Mouse (Mus musculus): Measurements from ENCODE around the gene Srsf2. TPM values are rescaled to one million over a fixed set of nuclear protein-coding genes. Genes with fewer than 3 reads are reported as not detected.

The Srsf2 gene
- total and polyA plus RNA-seq, 2 experiments from 2014 or later, result 253 to 454 TPM

DNA sequence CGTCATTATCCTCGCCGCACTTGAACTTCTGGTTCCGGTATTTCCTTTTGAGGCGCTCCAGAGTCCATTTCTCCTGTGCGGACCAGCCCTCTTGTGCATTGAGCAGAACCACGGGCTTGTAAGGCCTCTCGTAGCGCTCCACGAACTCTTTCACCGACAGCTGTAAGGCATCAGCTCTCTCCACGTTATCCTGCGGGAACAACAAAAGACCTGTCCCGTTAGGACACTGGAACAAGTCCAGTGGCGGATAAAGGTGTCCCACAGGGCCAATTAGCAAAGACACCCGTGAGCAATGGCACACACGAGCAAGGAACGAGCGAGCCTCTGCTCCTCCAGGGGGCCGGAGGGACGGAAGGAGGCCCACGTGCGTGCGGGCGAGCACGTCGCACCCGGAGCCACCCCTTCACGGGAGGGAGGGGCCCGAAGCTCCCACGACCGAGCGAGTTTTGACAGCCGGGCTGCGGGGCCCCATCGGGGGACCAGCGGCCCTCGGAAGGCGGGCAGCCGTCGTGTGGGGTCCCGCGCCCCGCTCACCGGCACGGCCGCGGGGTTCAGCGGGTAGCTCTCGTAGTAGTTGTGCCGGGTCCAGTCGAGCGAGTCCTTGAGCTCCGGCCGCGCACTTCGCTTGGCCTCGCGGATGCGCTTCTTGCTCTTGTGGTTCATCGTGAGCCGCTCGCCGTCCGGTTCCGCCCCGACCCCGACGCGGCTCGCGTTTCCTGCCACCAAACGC is 10.2 kb downstream of the Srsf2 start:
- Histone ChIP-seq H3K4me3 (ENCODE audit: low read length) (peak overlapping the region; percentile 88), H3K27ac (peak overlapping the region; percentile 95), H3K4me1 (ENCODE audit: insufficient read depth, low read length) (peaks cover 8% of the 10 kb centered on the region), H3K36me3 (ENCODE audit: insufficient read depth, low read length) (peaks cover 27% of the 10 kb centered on the region), H3K9ac (replicated peaks; ENCODE audit: low read length) (peak overlapping the region; percentile 77), H3K9me3 (ENCODE audit: low read length) (no peaks in the 10 kb centered on the region), H3K27me3 (ENCODE audit: insufficient read depth, low read length) (no peaks in the 10 kb centered on the region), H3K4me2 (ENCODE audit: low read depth, low read length) (peak overlapping the region; percentile 65)
- ATAC-seq (peak; percentile 48), DNase-seq (ENCODE audit: low spot score) (peak; percentile 79)
- under 1% methylated on average over 73 of the region's 73 CpGs for WGBS
- peak; percentile 38; the same call in 1 of the 2 replicates for TF ChIP-seq CTCF (IDR thresholded peaks at IDR 0.05; ENCODE audit: low read depth)

DNA sequence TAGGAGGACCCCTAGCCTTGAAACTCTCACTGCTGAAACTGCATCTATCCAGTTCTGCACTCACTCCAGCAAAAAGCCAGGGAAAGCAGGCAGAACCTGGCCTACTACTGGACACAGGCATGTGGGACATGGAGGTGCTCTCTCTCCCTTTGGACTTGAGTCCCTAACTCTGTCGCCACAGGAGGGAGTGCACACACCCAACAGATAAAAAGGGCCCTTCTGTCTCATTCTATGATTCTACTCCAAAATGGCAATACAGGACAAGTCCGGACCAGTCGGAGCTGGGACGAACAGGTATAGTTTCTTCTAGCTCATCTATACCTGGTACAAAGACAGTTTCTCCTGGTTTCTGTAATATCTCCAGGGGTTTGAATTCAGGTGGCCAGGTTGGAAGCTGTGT is 12.1 kb downstream of the Srsf2 start:
- Histone ChIP-seq H3K27ac (no peak overlapping the region), H3K27me3 (ENCODE audit: insufficient read depth, low read length) (no peaks in the 10 kb centered on the region), H3K9me3 (ENCODE audit: low read length) (no peaks in the 10 kb centered on the region), H3K9ac (replicated peaks; ENCODE audit: low read length) (no peak overlapping the region; the same call in 1 of the 2 replicates), H3K4me3 (ENCODE audit: low read length) (no peak overlapping the region), H3K4me2 (ENCODE audit: low read depth, low read length) (peak overlapping the region; percentile 65), H3K4me1 (ENCODE audit: insufficient read depth, low read length) (peaks cover 8% of the 10 kb centered on the region), H3K36me3 (ENCODE audit: insufficient read depth, low read length) (peaks cover 44% of the 10 kb centered on the region)
- TF ChIP-seq CTCF (IDR thresholded peaks at IDR 0.05; ENCODE audit: low read depth), result no peak
- ATAC-seq, result no peak
- no peak for DNase-seq (ENCODE audit: low spot score)
- WGBS, result 85% methylated on average over 4 of the region's 4 CpGs

DNA sequence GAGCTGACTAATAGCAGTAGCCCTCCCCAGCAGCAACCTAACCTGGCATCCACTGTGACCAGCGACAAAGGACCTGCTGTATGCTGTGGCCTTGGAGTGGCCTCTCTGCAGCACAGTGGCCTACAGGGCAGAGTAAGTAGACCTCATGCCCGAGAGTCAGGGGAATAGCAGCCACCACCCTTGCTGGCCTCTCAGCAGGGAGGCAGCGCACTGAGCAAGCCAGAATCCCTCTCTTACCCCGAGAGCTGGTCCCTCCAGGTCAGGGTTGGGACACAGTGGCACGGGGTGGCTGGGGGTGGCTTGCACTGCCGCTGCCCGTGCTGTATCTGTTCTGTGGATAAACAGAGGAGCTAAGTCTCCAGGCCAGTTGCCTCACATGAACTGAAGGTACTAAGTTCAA is 13.3 kb downstream of the Srsf2 start:
- Histone ChIP-seq H3K4me3 (ENCODE audit: low read length) (no peak overlapping the region), H3K36me3 (ENCODE audit: insufficient read depth, low read length) (peaks cover 55% of the 10 kb centered on the region), H3K9ac (replicated peaks; ENCODE audit: low read length) (no peak overlapping the region), H3K27ac (no peak overlapping the region), H3K27me3 (ENCODE audit: insufficient read depth, low read length) (no peaks in the 10 kb centered on the region), H3K4me1 (ENCODE audit: insufficient read depth, low read length) (peaks cover 8% of the 10 kb centered on the region), H3K4me2 (ENCODE audit: low read depth, low read length) (no peak overlapping the region), H3K9me3 (ENCODE audit: low read length) (no peaks in the 10 kb centered on the region)
- DNase-seq (ENCODE audit: low spot score) (no peak), ATAC-seq (no peak)
- whole genome bisulfite sequencing, result 68% methylated on average over 7 of the region's 7 CpGs
- TF ChIP-seq CTCF (IDR thresholded peaks at IDR 0.05; ENCODE audit: low read depth), result no peak

DNA sequence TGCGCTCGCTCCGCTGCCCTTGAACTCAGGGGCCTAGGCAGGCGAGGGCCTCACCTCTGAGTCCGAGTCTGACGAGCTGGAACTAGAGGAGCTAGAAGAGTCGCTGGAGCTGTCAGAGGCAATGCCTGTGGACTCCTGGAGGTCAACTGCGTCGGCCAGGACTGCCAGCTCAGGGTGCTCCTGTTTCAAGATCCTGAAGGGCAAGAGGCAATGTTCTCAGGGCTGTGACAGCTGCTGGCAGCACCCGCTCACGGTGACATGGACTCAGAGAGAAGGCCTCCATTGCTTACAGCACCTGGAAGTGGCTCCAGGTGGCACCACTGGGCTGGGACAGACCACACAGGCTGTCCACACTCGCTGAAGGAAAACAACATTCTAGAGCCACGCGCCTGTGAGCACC is 14.0 kb downstream of the Srsf2 start:
- no peak for TF ChIP-seq CTCF (IDR thresholded peaks at IDR 0.05; ENCODE audit: low read depth)
- Histone ChIP-seq H3K36me3 (ENCODE audit: insufficient read depth, low read length) (peaks cover 61% of the 10 kb centered on the region), H3K9me3 (ENCODE audit: low read length) (no peaks in the 10 kb centered on the region), H3K4me3 (ENCODE audit: low read length) (no peak overlapping the region), H3K9ac (replicated peaks; ENCODE audit: low read length) (no peak overlapping the region), H3K4me1 (ENCODE audit: insufficient read depth, low read length) (peaks cover 8% of the 10 kb centered on the region), H3K27ac (no peak overlapping the region), H3K27me3 (ENCODE audit: insufficient read depth, low read length) (no peaks in the 10 kb centered on the region), H3K4me2 (ENCODE audit: low read depth, low read length) (no peak overlapping the region)
- 89% methylated on average over 14 of the region's 14 CpGs for whole genome bisulfite sequencing
- DNase-seq (ENCODE audit: low spot score) (no peak), ATAC-seq (no peak)

DNA sequence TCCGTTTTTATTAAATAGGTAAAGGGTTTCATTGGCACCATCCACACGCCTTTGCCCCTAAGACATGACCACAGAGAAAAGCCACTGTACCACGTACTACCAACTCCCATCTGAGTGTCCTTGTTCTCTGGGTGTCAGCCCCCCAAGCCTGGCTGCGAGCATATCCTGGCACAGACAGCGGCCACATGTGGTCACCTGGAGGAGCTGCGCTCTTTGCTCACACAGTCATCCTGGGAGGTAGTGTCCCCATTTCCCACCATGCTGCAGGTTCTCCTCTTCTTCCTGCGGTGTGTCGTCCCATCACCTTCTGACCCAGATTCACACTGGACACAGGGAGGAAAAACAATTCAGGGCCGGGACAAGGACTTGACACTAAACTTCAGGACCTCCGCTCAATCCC is 15.5 kb downstream of the Srsf2 start:
- no peak overlapping the region for H3K4me2 ChIP-seq (ENCODE audit: low read depth, low read length)
- no peak overlapping the region for H3K4me3 ChIP-seq (ENCODE audit: low read length)
- WGBS, result 91% methylated on average over 10 of the region's 10 CpGs
- H3K27ac ChIP-seq, result no peak overlapping the region
- H3K27me3 ChIP-seq (ENCODE audit: insufficient read depth, low read length), result no peaks in the 10 kb centered on the region
- no peak for DNase-seq (ENCODE audit: low spot score)
- no peak overlapping the region for H3K9ac ChIP-seq (replicated peaks; ENCODE audit: low read length)
- no peak for ATAC-seq
- H3K9me3 ChIP-seq (ENCODE audit: low read length), result no peaks in the 10 kb centered on the region
- H3K4me1 ChIP-seq (ENCODE audit: insufficient read depth, low read length), result peaks cover 10% of the 10 kb centered on the region
- TF ChIP-seq CTCF (IDR thresholded peaks at IDR 0.05; ENCODE audit: low read depth), result peak; percentile 29; the same call in 1 of the 2 replicates
- peaks cover 69% of the 10 kb centered on the region for H3K36me3 ChIP-seq (ENCODE audit: insufficient read depth, low read length)

DNA sequence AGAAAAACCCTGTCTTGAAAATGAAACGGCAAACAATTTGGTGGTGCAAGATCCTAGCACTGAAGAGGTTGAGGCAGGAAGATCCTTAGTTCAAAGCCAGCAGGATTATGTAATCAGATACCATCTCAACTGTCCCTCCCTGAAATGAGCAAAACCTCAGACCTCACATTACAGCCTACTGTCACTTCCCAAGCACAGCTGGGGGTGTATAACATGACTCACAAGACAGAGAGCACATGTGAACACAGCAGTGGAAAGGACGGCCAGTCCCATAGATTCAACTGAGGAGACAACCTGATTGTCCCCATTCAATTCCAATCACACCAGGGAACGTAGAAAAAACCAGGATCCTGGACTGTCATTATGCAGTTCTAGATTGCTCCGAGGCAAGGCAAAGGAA is 16.6 kb downstream of the Srsf2 start:
- H3K27ac ChIP-seq, result no peak overlapping the region
- H3K4me2 ChIP-seq (ENCODE audit: low read depth, low read length), result no peak overlapping the region
- H3K9ac ChIP-seq (replicated peaks; ENCODE audit: low read length), result no peak overlapping the region
- H3K4me3 ChIP-seq (ENCODE audit: low read length), result no peak overlapping the region
- H3K9me3 ChIP-seq (ENCODE audit: low read length), result no peaks in the 10 kb centered on the region
- peaks cover 69% of the 10 kb centered on the region for H3K36me3 ChIP-seq (ENCODE audit: insufficient read depth, low read length)
- H3K4me1 ChIP-seq (ENCODE audit: insufficient read depth, low read length), result peaks cover 8% of the 10 kb centered on the region
- DNase-seq (ENCODE audit: low spot score) (no peak), ATAC-seq (no peak)
- 93% methylated on average over 4 of the region's 4 CpGs for WGBS
- TF ChIP-seq CTCF (IDR thresholded peaks at IDR 0.05; ENCODE audit: low read depth), result no peak
- H3K27me3 ChIP-seq (ENCODE audit: insufficient read depth, low read length), result no peaks in the 10 kb centered on the region

DNA sequence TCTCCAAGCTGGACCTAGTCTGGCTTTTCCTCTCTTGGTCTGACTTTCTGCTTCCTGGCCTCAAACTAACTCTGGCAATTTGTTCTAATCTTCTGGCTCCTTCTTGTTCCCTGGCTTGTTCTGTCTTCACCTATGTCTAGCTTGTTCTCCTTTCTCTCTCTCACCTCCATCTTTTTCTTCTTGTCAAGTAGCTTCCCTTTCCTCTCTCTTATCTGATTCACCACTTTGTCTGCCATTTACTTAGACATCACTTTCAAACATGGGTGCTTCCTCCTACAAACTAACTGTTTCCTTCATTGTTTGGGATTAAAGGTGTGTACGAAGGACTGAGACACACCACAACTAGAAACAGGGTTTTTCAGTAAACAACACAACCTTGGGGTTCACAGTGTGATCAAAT is 17.9 kb downstream of the Srsf2 start:
- Histone ChIP-seq H3K4me1 (ENCODE audit: insufficient read depth, low read length) (peaks cover 6% of the 10 kb centered on the region; the same call in 1 of the 2 replicates), H3K36me3 (ENCODE audit: insufficient read depth, low read length) (peaks cover 63% of the 10 kb centered on the region), H3K27me3 (ENCODE audit: insufficient read depth, low read length) (no peaks in the 10 kb centered on the region), H3K4me3 (ENCODE audit: low read length) (no peak overlapping the region), H3K4me2 (ENCODE audit: low read depth, low read length) (no peak overlapping the region), H3K9ac (replicated peaks; ENCODE audit: low read length) (no peak overlapping the region), H3K9me3 (ENCODE audit: low read length) (no peaks in the 10 kb centered on the region), H3K27ac (no peak overlapping the region)
- no peak for ATAC-seq
- DNase-seq (ENCODE audit: low spot score), result no peak
- WGBS, result 98% methylated on average over 1 of the region's 1 CpGs
- TF ChIP-seq CTCF (IDR thresholded peaks at IDR 0.05; ENCODE audit: low read depth), result no peak
